Mouse (Mus musculus) embryo, embryonic 11.5 days (tissue): ENCODE data around the gene Mipol1.

Experiments
- DNase-seq: peaks from one replicate; pipeline ENCODE4 v3.0.0-alpha.2; 2012; ENCODE audit warnings: low read depth, low spot score

Mipol1 gene

GRCm38 (mm10) chr12:57243671-57244495 lies 13.7 kb downstream of the Mipol1 start:
- no peak for DNase-seq

- DNase-seq, result no peak
These were observed 28.3 kb downstream of the Mipol1 start for GRCm38 (mm10) chr12:57258572-57258971.

DNA sequence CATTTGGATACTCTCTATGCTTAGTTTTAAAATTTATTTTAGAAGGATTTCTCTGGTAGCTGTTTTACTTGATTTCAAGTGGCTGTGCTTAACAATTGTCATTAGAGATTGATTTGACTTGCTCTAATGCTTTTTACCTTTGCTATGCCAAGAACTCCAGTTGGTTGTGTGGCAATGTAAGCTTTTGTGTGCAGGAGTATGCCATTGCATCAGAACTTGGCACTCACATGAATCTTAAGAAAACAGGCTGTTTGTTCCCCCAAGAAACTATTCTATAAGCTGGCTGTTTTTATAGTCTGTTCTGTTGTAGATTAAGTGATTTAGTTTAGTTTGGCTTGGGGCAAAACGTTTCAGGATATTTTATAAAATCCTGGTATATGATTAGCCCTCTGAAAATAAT lies 45.2 kb downstream of the Mipol1 start:
- DNase-seq, result no peak

DNA sequence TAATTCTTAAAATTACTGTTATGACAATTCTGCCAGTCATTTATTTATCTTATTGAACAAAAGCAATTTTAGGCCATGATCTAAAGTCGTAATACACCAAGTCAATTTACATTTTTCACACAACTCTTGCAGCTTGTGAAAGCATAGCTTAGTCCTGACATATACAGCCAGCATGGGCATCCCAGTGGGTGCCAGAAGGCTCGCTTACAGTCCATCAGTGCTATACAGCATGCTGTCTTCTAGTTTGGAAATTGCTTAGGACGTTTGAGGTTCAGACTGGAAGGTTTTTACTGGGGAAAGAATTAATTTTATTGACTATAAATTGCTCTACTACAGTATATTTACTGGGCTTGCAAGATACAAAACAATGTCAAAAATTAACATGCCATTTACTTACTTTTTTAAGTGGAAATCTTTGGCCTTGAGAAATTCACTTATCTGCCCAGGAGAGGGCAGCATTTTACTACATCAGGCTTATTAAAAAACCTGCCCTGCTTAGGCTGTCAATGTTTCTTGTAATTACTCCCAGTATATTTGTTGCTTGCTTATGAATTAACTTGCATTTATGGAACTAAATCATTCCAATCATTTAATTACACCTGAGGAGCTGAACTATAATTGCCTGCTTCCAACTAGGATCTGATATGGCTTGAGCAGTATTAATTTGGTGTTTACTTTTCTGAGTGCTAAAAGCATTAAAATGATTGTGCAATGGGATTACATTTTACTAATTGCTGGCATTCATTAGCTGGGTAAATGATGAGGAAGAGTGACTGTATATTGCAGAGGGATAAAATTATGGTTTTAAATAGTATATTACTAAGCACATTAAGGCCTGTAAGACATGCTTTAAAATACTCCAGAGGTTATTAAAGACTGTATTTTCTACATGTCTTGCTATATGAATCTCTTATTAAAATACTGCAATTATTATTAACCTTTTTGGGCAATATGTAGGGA lies 51.2 kb downstream of the Mipol1 start:
- DNase-seq, result peak; percentile 39

GRCm38 (mm10) chr12:57285303-57286059 lies 55.3 kb downstream of the Mipol1 start:
- DNase-seq, result no peak

- DNase-seq, result no peak
These were observed 77.1 kb downstream of the Mipol1 start for GRCm38 (mm10) chr12:57307337-57307736.

DNA sequence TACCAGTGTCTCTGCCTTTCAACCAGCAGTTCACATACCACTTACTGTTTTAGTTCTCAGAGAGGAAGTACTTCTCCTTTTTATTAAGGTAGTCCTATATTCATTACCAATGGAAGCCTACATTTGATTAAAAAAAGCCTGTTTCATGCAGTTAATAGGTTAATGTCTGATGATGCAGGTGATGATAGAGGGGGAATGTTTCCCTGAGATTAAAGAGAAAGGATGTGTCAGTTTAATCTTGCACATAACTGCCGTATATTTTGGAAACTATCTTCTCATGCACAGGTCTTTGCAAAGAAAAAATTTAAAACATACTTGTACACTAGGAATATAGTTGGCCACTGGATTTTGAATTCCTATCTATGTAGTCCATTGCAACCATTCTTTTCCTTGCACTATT lies 77.5 kb downstream of the Mipol1 start:
- DNase-seq, result no peak

GRCm38 (mm10) chr12:57339053-57339452 lies 108.8 kb downstream of the Mipol1 start:
- DNase-seq, result no peak

GRCm38 (mm10) chr12:57340111-57340510 lies 109.9 kb downstream of the Mipol1 start:
- no peak for DNase-seq

DNA sequence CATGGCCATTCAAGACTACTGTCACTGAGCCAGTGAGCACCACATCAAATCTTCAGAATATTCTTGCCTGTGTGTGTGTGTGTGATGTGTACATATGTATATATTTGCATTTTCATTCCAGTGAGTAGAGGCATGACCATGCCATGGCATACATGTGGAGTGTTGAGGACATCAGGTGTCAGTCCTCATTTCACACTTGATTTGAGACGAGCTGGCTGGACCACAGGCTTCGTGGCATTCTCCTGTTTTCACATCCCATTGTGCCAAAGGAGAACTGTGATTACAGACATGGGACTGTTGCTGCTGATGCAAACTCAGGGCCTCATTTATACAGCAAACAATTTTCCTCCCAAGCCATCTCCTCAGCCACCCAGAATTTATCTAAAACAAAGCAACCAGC lies 132.5 kb downstream of the Mipol1 start:
- DNase-seq, result no peak

DNA sequence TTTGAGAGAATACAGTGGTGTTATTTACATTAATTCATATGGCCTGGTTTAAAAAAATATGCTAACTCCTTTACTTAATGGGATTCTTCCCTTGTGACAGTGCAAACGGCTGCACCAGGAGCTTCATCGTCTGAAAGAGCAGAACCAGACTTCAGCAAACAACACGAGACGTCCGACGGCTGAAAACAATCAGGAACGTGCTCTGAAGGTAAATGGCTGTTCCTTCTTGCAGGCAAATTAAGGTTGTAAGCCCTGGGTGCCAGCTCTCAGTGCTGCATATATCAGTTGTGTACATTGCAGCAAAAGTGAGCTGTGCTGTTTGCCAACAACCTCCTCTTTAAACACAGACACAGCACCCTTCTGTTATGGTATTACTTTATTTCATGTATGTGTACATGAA lies 133.8 kb downstream of the Mipol1 start:
- no peak for DNase-seq

- no peak for DNase-seq
These were observed 141.7 kb downstream of the Mipol1 start for GRCm38 (mm10) chr12:57371790-57372547.

GRCm38 (mm10) chr12:57382797-57383196 lies 152.6 kb downstream of the Mipol1 start:
- peak; percentile 3 for DNase-seq

DNA sequence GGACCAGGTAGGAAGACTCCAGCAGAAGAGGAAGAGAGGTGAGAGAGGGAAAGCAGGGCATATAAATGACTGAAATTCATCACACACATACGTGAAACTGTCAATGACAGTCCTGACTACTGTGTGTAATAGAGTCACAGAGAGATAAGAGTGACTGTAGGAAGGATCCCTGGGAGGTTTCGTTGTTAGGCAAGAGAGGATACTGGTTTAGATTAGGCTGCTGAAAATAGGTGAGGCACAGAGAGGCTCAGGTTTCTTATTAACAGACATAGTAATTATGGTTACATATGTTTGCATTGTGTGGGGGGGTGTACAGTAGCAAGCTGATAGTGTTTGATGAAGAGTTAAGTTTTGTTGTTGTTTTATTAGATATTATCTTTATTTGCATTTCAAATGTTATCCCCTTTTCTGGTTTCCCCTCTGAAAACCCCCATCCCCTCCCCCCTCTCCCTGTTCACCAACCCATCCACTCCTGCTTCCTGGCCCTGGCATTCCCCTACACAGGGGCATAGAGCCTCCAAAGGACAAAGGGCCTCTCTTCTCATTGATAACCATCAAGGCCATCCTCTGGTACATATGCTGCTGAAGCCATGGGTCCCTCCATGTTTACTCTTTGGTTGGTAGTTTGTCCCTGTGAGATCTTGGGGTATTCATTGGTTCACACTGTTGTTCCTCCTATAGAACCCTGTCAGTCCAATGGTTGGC lies 157.5 kb downstream of the Mipol1 start:
- DNase-seq, result no peak

DNA sequence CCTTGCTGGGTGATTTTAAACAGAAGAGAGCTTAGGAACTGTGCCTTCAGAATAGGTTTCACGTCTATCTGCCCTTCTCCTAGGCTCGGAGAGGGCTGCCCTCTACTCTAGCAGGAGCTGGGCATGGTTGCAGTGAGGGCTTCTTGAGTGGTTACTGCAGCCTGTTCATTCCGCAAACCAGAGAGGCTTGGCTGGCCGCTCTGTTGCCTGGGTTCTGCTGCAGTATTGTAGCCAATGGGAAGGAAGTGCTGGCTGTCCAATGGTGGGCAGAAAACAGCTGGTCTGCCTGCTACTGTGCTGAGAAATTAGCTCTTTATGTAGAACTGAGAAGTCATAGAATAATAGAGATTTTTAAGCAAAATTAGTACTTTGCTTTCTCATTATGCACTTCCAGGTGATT lies 169.3 kb downstream of the Mipol1 start:
- no peak for DNase-seq

DNA sequence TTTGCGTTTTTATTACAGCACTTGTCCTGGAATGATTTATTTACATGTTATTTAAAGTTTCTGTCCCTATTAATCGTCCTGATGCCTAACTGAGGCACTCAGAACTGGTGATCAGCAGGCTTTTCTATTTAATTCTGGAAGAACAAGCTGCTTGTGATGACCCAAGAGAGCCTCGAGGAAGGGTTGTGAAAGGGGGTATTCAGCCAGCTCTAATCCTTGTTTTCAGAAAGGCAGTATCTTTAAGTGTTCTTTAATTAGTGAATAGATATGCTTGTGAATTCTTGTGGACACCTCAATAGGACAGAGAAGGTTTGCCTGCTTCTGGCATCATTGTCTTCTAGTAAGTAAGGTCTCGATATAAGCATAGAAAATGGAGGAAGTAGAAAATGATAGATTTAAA lies 170.0 kb downstream of the Mipol1 start:
- DNase-seq, result no peak

GRCm38 (mm10) chr12:57401126-57401525 lies 170.9 kb downstream of the Mipol1 start:
- DNase-seq, result no peak

DNA sequence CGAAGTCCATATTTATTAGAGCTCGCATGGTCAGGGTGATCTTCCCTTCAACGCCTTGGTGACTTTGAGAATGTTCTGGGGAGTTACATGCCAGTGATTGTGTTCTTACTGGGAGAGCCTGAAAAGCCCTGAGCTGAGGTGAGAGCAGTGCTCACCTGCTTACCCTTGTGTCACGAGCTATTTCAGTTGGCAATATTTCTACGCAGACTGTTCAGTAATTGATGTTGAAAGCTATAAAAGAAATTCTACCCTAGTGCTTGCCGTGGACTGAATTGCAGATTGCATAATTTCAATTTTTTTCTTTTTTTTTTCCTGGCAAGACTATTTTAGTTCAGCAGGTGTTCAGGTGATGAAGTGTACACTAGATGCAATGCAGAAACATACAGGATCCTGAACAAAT lies 172.1 kb downstream of the Mipol1 start:
- no peak for DNase-seq

DNA sequence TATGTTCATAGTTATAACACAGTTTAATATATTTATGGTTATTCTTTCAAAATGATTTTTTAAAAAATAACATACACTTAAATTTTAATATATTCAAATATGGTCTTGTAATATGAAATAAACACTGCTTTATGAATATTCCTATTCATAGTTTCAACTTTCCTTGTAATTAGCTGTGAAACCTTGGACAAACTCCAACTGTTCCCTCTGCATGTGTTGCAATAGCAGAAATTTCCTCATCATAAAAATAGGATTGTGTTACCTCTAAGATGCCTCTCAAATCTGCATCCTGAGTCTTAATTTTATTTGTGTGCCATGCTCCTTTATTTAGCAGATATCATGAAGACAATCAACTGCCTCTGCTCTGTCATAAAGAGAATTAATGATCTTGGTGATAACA lies 179.7 kb downstream of the Mipol1 start:
- no peak for DNase-seq

GRCm38 (mm10) chr12:57413833-57414232 lies 183.6 kb downstream of the Mipol1 start:
- DNase-seq, result no peak
